Mouse (Mus musculus): ENCODE measurements around the gene Vmn2r44.
"Not testable (repeated sequence)": the region's sequence is repeated elsewhere in the genome, so short reads cannot be mapped to it uniquely, and the experiment has no call there.

The Vmn2r44 gene

GRCm38 (mm10) chr7:8383233-8383632 is at the start of gene Vmn2r44:
TSS of gene Vmn2r44 (minus strand) at chr7:8383333.
- not testable (repeated sequence) for DNase-seq

GRCm38 (mm10) chr7:8357879-8358278 is 25.3 kb downstream of the Vmn2r44 start:
- peak; percentile 82 for DNase-seq
